Mouse (Mus musculus) thymus, adult 18-20 months (tissue): ENCODE results near the gene Ngly1.
"Not testable (repeated sequence)": the region's sequence is repeated elsewhere in the genome, so short reads cannot be mapped to it uniquely, and the experiment has no call there.

Experiments
- DNase-seq, 2 experiments: peaks; one replicate each; pipeline ENCODE4 v3.0.0; 2022; ENCODE audit warnings: mixed read lengths in 2 of 2

Gene Ngly1

DNA sequence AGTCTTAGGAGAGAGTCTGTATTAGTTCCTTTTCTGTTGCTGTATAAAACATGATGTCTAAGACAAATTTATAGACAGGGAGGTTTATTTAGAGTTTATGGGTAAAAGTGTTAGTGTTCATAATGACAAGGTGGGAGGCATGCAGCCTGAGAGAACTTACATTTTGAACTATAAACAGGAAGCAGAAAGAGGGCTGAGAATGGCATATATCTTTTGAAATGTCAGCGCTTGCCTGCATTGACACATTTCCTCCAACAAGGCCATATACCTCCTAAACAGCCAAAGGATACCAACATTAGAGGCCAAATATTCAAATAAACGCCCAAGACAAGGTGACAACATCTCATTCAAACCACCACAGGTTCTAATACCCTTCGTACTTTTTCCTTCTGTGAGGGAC, 12.8 kb downstream of the Ngly1 start:
- DNase-seq, result no peak

DNA sequence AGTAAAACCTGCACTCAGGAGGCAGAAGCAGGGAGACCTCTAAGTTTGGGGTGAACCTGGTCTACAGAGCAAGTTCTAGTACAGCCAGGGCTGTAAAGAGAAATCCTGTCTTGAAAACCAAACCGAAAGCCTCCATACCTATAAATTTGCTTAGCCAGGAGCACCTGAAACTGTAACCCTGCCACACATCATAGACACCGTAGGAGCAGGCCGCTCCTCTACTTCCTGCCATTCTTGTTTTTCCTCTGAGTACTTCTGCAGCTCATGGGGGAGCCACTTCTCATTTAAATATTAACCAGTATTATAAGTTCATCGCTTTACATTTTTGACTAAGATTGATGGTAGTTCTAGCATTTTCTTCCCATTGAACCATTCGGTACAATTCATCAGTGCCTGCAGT, 17.9 kb downstream of the Ngly1 start:
- no peak for DNase-seq

- no peak for DNase-seq
Measured at GRCm38 (mm10) chr14:16269776-16270175, 20.7 kb downstream of the Ngly1 start.

DNA sequence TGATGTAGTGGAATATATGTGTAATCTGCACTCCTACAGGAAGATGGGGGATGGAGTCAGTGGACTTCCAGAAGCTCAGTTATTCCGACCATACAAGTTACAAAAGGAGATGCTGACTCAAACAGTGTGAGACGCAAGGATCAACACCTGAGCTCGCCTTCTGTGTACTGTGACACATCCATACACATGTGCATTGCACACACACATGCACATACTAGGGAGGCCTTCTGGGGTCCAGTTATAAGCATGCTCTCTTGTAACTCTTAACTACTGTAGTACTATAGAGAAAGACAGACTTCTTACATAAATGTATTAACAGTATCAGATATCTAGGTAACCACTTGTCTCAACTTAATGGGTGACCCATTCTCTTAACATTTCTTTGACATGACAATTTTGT, 24.6 kb downstream of the Ngly1 start:
- no peak for DNase-seq

DNA sequence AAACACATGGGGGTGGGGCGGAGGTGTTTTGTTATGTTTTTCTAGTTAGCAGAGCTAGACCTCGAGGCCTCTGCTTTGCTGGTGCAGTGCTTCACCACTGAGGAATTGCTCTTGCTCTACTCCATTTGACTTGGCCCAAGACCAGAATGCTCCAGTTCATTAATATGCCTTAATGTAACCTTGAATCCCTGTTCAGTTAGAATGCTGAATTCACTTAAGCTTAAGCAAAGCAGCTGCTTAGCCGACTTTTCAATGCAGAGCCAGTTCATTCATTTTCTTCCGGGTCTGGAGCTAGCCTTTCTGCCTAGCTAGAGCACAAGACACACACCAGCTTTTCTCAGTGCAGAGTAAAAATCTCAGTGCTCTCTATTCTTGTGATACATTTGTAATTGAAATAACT, 30.1 kb downstream of the Ngly1 start:
- DNase-seq, result no peak

DNA sequence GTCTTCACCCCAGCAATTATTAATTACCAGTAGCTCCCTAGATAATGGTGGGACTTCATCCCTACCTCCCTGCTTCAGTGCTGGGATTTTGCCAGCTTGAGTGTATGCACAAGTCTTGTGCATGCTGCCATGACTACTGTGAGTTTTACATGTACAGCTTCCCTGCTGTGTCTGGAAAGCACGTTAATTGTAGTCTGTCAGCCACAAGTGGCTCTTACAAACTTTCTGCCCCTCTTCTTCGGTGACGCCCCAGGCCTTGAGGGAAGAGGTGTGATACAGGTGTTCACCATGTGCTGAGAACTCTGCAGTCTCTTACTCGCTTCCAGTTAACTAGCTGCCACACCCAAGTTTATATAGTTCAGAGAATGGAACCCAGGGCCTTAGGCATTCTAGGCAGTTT, 34.9 kb downstream of the Ngly1 start:
- DNase-seq, result no peak

GRCm38 (mm10) chr14:16292371-16292770, 43.3 kb downstream of the Ngly1 start:
- DNase-seq, result no peak

DNA sequence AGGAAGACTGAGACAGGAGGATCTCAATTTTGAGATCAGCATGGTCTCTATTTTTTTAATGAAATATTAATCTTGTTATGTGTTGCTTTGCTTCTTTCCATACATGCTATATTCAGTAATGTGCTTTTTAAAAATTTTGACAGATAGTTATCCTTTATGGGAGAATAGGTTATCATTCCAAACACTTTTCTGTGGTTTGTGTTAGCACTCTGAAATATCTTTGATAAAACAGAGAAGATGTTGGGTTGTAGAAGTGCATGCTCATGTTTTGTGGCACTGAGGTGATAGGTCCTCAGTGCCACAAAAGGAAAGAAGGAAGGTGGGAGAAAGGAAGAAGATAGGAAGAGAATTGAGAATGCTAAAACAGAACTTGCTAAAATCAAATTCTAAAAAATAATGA, 43.9 kb downstream of the Ngly1 start:
- DNase-seq, result no peak

- no peak for DNase-seq
Measured at GRCm38 (mm10) chr14:16293921-16294320, 44.8 kb downstream of the Ngly1 start.

- DNase-seq, result no peak
Measured at GRCm38 (mm10) chr14:16296816-16297468, 47.9 kb downstream of the Ngly1 start.

DNA sequence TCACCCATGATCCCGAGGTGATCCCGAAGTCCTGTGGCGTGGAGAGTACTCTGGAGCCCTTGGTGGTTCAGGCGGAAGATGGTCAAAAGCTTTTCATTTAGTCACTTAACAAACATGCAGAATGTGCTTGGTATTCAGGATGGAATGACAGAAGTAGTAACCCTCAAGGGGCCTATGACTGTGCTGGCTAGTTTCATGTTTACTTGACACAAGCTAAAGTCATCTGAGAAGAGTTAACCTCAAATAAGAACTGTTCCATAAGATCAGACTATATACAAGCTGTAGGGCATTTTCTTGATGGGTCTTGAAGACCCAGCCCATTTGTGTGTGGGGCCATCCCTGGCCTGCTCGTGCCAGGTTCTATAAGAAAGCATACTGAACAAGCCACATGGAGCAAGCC, 52.7 kb downstream of the Ngly1 start:
- no peak for DNase-seq

- no peak for DNase-seq
Measured at GRCm38 (mm10) chr14:16302688-16303087, 53.6 kb downstream of the Ngly1 start.

- no peak for DNase-seq
Measured at GRCm38 (mm10) chr14:16310791-16311190, 61.7 kb downstream of the Ngly1 start.

DNA sequence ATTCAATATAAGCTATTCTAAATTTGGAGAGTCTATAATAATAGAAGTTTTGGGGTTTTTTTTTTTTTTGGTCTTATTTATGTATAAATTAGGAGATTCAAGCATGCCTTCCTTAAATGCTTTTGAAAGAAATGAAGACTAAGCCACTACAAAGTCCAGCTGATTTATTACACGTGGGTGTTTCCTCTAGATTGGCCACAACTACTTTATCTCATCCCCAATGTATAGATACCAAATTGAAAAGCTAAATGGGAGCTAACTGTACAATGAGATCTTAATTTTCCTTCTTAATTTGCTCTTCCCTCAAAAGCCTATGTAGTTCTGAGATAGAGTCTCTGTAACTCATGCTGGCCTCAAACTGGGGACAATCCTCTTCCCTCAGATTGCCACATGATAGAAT, 63.5 kb downstream of the Ngly1 start:
- no peak for DNase-seq

- DNase-seq, result not testable (repeated sequence)
Measured at GRCm38 (mm10) chr14:16313073-16313472, 64.0 kb downstream of the Ngly1 start.

DNA sequence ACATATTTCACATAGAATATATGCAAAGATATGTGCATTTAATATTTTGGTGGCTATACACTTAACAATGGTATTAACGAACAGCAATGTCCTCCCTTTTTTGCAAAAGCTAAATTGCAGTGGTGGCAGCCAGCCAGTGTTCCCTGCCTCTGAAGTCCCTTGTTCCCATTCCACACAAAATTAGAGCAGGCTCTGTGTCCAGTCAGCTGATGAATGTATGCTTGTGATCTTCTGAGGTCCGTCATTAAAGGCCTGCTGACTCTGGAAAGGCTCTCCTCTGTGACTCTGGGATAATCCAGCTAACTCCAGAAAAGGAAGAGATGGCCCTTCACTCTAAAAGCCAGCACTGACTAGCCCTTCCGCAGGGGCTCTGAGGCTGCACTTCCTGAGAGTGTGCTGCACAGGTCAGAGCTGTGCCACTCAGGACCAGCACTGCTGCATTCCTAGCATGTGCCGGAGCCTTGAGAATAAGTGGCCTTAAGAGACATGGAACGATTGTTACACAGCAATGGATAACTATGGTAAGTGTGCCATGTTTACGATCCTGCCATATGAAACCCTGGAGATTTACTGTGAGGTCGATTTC, 64.9 kb downstream of the Ngly1 start:
- no peak for DNase-seq

DNA sequence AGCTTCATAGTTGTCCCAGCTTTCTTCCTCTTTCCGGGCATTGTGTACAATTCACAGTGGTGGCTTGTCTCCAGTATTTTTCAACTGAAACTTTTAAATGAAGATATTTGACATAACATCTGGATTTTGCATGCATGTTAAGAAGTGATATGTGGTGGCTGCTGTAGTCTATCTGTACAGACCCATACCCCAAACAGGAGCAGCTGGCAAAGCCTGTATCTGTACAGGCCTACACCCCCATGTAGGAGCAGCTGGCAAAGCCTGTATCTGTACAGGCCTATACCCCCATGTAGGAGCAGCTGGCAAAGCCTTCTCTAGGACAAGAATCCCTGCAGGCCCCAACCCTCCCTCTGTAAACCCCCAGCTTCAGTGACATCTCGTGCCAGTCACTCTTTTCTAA, 65.8 kb downstream of the Ngly1 start:
- no peak for DNase-seq

DNA sequence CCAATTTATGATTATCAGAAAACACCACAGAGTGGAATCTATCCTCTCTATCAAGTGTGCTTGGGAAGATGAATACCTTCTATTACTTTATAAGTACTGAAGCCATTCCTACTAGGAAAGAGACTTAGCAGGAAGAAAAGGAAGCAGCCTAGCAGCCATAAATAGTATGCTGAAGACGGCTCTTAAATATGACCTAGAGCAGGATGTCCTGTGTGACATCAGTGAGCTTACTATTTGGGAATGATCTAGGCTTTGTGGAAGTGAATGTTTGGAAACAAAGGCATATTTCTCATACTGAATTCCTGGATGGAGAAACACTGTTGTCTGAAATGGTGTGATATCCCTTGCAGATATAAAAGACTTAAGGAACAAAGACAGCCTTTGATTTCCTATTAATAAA, 67.6 kb downstream of the Ngly1 start:
- no peak for DNase-seq

DNA sequence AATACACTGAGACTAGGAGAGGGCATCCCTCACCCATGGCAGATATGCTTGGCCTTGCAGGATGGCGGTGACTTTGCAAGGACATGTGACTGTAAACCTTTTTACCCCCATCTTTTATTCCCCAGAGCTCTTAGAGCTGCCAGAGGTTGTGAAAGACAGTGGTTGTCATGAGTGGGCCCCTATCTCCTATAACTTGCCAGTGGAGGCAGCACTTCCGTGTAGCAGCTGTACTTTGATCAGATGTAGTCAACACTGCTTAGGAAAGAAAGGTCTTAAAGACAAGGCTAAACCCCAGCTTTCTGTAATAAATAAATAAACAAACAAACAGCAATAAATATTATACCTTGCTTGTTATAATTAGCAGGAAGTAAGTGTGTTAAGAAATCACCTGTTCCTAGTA, 70.7 kb downstream of the Ngly1 start:
- DNase-seq, result no peak

GRCm38 (mm10) chr14:16324394-16324793, 75.3 kb downstream of the Ngly1 start:
- DNase-seq, result no peak

GRCm38 (mm10) chr14:16325208-16325607, 76.1 kb downstream of the Ngly1 start:
- no peak for DNase-seq

DNA sequence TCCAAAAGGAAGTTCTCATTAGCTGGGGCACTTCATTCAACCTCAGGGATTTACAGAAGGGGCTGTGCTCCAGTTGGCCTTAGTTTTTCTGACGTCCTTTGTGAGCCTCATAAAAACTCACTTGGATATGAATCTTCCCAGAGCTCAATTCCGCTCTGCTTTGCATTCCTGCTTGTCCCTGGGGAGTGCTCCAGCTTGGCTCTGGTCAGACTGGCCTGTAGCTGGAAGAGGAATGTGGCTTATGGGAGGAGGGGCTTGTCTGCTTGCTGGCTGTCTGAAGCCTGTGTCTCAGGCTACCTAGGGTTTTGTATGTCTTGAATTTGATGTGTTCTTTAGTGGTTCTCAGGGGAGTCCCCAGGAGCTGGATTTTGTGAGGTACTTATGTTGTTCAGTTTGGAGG, 79.5 kb downstream of the Ngly1 start:
- no peak for DNase-seq

DNA sequence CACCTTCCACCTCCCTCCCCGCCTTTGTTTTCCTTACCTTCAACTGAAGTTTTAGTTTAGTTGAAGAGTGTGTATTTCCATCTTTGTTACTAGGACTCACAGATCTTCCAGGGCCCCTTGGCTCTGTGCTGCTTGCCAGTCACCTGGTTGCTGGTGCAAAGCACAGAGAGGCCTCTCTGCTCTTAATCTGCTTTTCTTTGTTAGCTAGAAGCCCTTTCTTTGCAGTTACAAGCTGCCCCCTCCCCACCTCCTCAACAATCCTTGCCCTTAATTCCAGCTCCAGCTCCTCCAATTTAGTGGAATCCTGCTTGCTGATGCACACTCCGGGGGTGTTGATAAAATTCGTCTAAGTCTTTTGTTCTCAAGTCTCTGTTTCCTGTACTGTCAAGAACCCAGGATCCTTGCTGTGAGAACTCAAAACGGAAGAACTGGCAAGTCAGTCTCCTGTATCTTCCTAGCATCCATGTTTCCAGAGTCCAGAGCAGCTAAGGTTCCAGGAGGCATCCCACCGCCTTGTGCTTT, 79.9 kb downstream of the Ngly1 start:
- DNase-seq, result no peak

GRCm38 (mm10) chr14:16329756-16330155, 80.7 kb downstream of the Ngly1 start:
- DNase-seq, result no peak

GRCm38 (mm10) chr14:16334260-16334659, 85.2 kb downstream of the Ngly1 start:
- no peak for DNase-seq
